Mouse (Mus musculus): Measurements from ENCODE around the gene Dazap1. TPM values are rescaled to one million over a fixed set of nuclear protein-coding genes. Genes with fewer than 3 reads are reported as not detected.

Gene Dazap1
- polyA plus RNA-seq, 1 experiment from 2014 or later: 42.3 TPM

DNA sequence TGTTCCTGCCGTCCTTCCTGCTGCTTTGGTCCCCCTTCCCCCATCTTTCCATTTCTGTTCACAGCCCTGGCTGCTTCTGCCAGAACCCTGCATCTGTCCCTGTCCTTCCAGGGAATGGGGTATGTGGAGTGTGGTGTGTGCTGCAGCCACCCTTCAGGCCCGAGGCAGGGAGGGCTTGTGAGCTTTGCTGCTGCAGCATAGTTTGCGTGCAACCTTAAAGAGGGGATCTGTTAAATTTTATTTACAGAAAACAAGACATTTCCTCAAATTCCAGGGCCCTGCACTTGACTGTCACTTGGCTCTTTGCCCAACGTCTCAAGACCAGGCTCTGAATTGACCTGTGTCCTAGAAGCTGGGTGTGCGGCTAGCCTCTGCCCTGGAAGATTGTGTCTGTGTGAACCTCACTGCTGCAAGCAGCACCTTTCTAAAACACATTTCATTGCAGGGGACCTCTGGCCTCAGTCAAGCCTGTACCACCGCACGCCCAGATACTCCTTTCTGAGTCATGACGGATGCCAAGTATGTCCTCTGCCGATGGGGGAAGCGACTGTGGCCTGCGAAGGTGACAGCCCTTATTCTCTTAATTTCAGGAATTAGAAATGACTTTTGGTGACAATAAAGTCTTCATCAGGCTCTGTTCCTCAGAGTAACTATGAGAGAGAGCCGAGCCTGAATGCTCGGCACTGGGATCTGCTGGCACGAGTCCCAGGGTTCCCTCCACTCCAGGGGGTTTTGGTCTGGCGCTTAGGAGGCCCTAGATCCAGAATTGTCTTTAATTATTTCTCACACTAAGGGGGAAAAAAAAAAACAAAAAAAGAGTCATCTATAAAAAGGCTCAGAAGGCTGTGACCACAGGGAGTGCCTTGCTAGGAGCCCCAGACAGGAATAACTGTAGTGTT is 33.2 kb upstream of the Dazap1 start:
- DNase-seq (ENCODE audit: low spot score): peak; percentile 65
- WGBS: 44% methylated on average over 15 of the region's 15 CpGs
- peaks cover 29% of the 10 kb centered on the region for H3K4me1 ChIP-seq (ENCODE audit: control insufficient read depth, insufficient read depth, low read length)

DNA sequence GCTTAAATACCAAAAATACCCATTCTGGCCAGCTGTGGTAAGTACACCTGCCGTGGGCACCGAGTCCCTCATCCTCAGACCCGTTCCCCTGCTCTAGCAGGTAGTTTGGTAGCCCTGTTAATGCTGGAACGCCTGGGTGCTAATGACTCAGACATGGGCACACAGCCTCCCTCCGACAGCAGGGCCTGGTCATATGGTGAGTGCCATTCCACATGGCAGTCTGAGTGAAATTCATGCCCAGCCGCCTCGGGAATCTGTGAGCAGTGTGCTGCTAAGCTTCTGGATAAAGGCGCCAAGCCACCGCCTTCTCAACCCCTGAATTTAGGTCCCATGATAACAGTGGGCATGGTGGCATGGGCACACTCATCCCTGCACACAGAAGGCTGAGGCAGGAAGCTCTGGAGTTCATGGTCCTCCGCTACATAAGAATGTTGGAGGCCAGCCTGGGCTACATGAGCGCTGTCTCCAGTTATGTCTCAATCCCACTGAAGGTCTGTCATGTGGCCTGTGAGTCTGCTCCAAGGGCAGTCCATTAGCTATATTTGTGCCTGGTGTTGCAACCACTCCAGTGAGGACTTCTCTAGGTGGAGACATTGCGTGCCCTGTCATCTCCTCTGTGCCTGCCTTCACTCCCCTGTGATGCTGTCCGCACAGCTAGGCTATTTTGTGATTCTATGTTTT is 25.0 kb upstream of the Dazap1 start:
- WGBS: 95% methylated on average over 13 of the region's 13 CpGs
- Histone ChIP-seq H3K9me3 (ENCODE audit: control insufficient read depth, low read length) (no peaks in the 10 kb centered on the region), H3K36me3 (ENCODE audit: control insufficient read depth, insufficient read depth, low read length) (peaks cover 100% of the 10 kb centered on the region), H3K9ac (ENCODE audit: low read depth, low read length) (no peak overlapping the region), H3K27ac (replicated peaks; ENCODE audit: low read depth, low read length) (no peak overlapping the region), H3K4me3 (ENCODE audit: low read depth, low read length) (no peak overlapping the region), H3K4me2 (ENCODE audit: low read depth, low read length) (no peak overlapping the region), H3K27me3 (replicated peaks; ENCODE audit: control insufficient read depth, insufficient read depth, low read length) (no peaks in the 10 kb centered on the region), H3K4me1 (ENCODE audit: control insufficient read depth, insufficient read depth, low read length) (no peaks in the 10 kb centered on the region)
- no peak for DNase-seq (ENCODE audit: low spot score)
- ATAC-seq (ENCODE audit: low read depth): no peak

More for the DNA sequence above, 33.2 kb upstream of the Dazap1 start:
- peak overlapping the region; percentile 96 for H3K4me2 ChIP-seq (ENCODE audit: low read depth, low read length)
- H3K9ac ChIP-seq (ENCODE audit: low read depth, low read length): peak overlapping the region; percentile 93
- no peaks in the 10 kb centered on the region for H3K27me3 ChIP-seq (replicated peaks; ENCODE audit: control insufficient read depth, insufficient read depth, low read length)
- peak overlapping the region; percentile 86 for H3K4me3 ChIP-seq (ENCODE audit: low read depth, low read length)
- no peak for ATAC-seq (ENCODE audit: low read depth)
- no peaks in the 10 kb centered on the region for H3K9me3 ChIP-seq (ENCODE audit: control insufficient read depth, low read length)
- peak overlapping the region; percentile 94 for H3K27ac ChIP-seq (replicated peaks; ENCODE audit: low read depth, low read length)
- peaks cover 42% of the 10 kb centered on the region for H3K36me3 ChIP-seq (ENCODE audit: control insufficient read depth, insufficient read depth, low read length)

DNA sequence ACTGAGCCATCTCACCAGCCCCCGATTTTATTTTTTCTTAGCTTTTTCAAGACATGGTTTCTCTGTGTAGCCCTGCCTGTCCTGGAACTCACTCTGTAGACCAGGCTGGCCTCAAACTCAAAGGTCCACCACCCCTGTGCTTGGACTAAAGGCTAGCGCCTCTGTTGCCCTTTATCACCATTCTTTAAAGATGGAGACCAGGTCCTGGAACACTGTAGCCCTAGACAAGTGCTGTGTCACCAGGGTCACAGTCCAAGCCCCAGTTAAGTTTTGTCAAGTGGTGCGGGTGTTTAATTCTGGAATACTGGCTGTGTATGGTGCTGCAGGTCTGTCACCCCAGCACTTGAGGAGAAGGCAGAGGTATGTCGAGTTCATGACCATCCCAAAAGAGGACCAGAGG is 24.3 kb upstream of the Dazap1 start:
- Histone ChIP-seq H3K4me3 (ENCODE audit: low read depth, low read length) (no peak overlapping the region), H3K9me3 (ENCODE audit: control insufficient read depth, low read length) (no peaks in the 10 kb centered on the region), H3K27ac (replicated peaks; ENCODE audit: low read depth, low read length) (no peak overlapping the region), H3K9ac (ENCODE audit: low read depth, low read length) (no peak overlapping the region), H3K4me1 (ENCODE audit: control insufficient read depth, insufficient read depth, low read length) (no peaks in the 10 kb centered on the region), H3K27me3 (replicated peaks; ENCODE audit: control insufficient read depth, insufficient read depth, low read length) (no peaks in the 10 kb centered on the region), H3K36me3 (ENCODE audit: control insufficient read depth, insufficient read depth, low read length) (peaks cover 100% of the 10 kb centered on the region), H3K4me2 (ENCODE audit: low read depth, low read length) (no peak overlapping the region)
- WGBS: 86% methylated on average over 4 of the region's 4 CpGs
- ATAC-seq (ENCODE audit: low read depth): no peak
- DNase-seq (ENCODE audit: low spot score): no peak

DNA sequence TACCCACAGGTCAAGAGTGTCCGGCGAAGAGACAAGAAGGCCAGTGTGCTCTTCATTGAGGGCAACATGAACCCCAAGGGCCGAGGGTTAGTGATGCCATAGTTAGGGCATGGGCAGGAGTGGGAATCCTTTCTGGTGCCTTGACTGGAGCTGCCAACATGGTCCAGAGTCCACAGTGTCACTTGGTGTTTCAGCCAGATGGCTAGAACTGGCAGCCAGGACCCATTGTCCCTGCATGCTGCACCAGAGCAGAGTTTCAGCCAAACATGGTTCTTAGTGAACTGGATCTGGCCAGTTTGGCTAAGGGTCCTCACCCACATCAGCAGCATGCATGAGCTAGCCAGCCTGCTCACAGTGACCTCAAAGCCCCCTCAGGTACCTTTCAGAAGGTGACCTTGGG is 23.0 kb upstream of the Dazap1 start:
- no peak overlapping the region for H3K9ac ChIP-seq (ENCODE audit: low read depth, low read length)
- H3K27me3 ChIP-seq (replicated peaks; ENCODE audit: control insufficient read depth, insufficient read depth, low read length): no peaks in the 10 kb centered on the region
- ATAC-seq (ENCODE audit: low read depth): no peak
- no peaks in the 10 kb centered on the region for H3K9me3 ChIP-seq (ENCODE audit: control insufficient read depth, low read length)
- H3K4me1 ChIP-seq (ENCODE audit: control insufficient read depth, insufficient read depth, low read length): no peaks in the 10 kb centered on the region
- peaks cover 100% of the 10 kb centered on the region for H3K36me3 ChIP-seq (ENCODE audit: control insufficient read depth, insufficient read depth, low read length)
- DNase-seq (ENCODE audit: low spot score): no peak
- no peak overlapping the region for H3K4me2 ChIP-seq (ENCODE audit: low read depth, low read length)
- H3K27ac ChIP-seq (replicated peaks; ENCODE audit: low read depth, low read length): no peak overlapping the region
- no peak overlapping the region for H3K4me3 ChIP-seq (ENCODE audit: low read depth, low read length)
- WGBS: 95% methylated on average over 3 of the region's 3 CpGs

DNA sequence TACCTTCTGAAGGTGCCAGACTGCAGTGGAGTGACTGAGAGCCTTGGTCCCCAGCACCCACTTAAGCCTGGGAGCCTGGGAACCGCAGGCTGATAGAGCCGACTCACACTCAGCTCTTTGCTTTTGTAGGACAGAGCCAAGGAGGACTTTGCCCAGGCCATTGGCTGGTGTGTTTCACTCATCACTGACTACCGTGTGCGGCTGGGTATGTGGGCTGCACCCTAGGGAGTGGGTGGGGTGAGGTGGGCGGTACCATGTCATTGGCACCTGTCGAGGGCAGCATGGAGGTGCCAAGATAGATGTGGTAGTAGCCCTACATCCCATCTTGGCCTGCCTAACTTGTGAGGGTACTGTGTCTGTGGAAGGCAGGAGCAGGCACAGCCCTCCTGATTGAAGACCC is 21.5 kb upstream of the Dazap1 start:
- Histone ChIP-seq H3K27ac (replicated peaks; ENCODE audit: low read depth, low read length) (no peak overlapping the region), H3K4me3 (ENCODE audit: low read depth, low read length) (no peak overlapping the region), H3K4me1 (ENCODE audit: control insufficient read depth, insufficient read depth, low read length) (no peaks in the 10 kb centered on the region), H3K4me2 (ENCODE audit: low read depth, low read length) (no peak overlapping the region), H3K36me3 (ENCODE audit: control insufficient read depth, insufficient read depth, low read length) (peaks cover 99% of the 10 kb centered on the region), H3K9ac (ENCODE audit: low read depth, low read length) (no peak overlapping the region), H3K27me3 (replicated peaks; ENCODE audit: control insufficient read depth, insufficient read depth, low read length) (no peaks in the 10 kb centered on the region), H3K9me3 (ENCODE audit: control insufficient read depth, low read length) (no peaks in the 10 kb centered on the region)
- 83% methylated on average over 6 of the region's 6 CpGs for WGBS
- ATAC-seq (ENCODE audit: low read depth): no peak
- DNase-seq (ENCODE audit: low spot score): no peak

DNA sequence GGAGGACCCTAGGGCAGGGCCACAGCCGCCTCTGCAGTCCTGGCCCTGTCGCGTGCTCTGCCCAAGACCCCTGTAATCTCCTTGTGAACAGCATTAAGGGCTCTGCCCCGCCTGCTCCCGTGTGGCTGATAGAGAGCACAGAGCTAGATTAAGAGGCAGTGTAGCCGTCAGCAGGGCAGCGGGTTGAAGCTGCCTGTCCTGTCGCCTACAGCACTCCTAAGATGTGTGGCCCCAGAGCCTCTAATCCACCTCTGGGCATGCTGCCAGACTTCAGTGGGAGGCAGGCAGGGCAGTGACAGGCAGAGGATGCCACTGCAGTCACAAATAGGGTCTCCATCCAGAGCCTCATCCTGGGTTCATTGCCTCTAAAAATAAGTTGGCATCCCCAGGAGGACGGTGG is 19.2 kb upstream of the Dazap1 start:
- Histone ChIP-seq H3K36me3 (ENCODE audit: control insufficient read depth, insufficient read depth, low read length) (peaks cover 76% of the 10 kb centered on the region), H3K27me3 (replicated peaks; ENCODE audit: control insufficient read depth, insufficient read depth, low read length) (no peaks in the 10 kb centered on the region), H3K4me1 (ENCODE audit: control insufficient read depth, insufficient read depth, low read length) (peaks cover 3% of the 10 kb centered on the region; the same call in 1 of the 2 replicates), H3K9ac (ENCODE audit: low read depth, low read length) (no peak overlapping the region), H3K4me3 (ENCODE audit: low read depth, low read length) (no peak overlapping the region), H3K4me2 (ENCODE audit: low read depth, low read length) (no peak overlapping the region), H3K27ac (replicated peaks; ENCODE audit: low read depth, low read length) (no peak overlapping the region), H3K9me3 (ENCODE audit: control insufficient read depth, low read length) (no peaks in the 10 kb centered on the region)
- WGBS: 70% methylated on average over 6 of the region's 9 CpGs
- DNase-seq (ENCODE audit: low spot score) (no peak), ATAC-seq (ENCODE audit: low read depth) (0 out of 2 replicates have a peak, but pooled peaks have one; percentile 5)

DNA sequence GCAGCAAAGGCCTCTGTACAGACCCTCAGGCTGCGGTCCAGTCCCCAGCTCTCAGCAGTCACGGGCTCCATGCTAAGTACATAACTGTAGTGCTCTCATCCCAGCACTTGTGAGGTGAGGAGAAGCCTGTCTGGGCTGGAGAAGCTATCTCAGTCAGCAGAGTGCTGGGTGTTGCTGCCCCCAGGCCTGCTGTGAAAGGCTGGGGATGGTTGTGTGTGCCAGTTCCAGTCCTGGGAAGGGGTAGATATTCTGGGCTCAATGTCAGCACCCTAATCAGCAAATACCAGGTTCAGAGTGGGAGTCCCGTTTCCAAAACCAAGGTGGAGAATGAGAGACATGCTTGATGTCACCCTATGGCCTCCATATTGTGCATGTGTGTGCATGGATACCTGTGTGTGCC is 18.7 kb upstream of the Dazap1 start:
- H3K9me3 ChIP-seq (ENCODE audit: control insufficient read depth, low read length): no peaks in the 10 kb centered on the region
- WGBS: 95% methylated on average over 3 of the region's 3 CpGs
- no peak for ATAC-seq (ENCODE audit: low read depth)
- no peak overlapping the region for H3K4me3 ChIP-seq (ENCODE audit: low read depth, low read length)
- H3K27me3 ChIP-seq (replicated peaks; ENCODE audit: control insufficient read depth, insufficient read depth, low read length): no peaks in the 10 kb centered on the region
- H3K4me1 ChIP-seq (ENCODE audit: control insufficient read depth, insufficient read depth, low read length): peaks cover 3% of the 10 kb centered on the region; the same call in 1 of the 2 replicates
- no peak for DNase-seq (ENCODE audit: low spot score)
- no peak overlapping the region for H3K9ac ChIP-seq (ENCODE audit: low read depth, low read length)
- H3K27ac ChIP-seq (replicated peaks; ENCODE audit: low read depth, low read length): no peak overlapping the region
- no peak overlapping the region for H3K4me2 ChIP-seq (ENCODE audit: low read depth, low read length)
- peaks cover 71% of the 10 kb centered on the region for H3K36me3 ChIP-seq (ENCODE audit: control insufficient read depth, insufficient read depth, low read length)

DNA sequence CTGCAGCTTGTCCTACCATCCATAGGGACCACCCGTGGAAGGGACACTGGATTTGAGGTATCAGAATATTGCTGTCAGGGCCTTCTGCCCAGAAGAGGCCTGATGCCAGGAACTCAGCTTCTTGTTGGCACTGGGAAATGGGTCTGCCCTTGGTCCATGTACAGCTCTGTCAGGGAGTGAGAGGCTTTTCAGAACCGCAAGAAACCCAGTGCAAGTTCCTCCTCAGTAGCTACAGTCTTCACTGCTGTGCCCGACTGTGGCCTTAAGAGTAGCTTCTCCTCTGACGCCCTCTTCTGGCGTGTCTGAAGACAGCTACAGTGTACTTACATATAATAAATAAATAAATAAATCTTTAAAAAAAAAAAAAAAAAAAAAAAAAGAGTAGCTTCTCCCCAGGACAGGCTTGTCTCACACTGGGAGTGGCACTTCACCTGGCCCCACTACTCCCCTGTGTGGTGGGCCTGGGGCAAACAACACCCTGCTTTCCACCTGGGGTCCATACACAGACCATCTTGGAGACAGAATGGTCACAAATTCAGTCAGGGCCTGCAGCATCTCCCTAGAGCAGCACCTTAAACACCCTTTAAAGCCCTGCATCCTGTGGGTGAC is 16.4 kb upstream of the Dazap1 start:
- WGBS: 38% methylated on average over 5 of the region's 5 CpGs
- Histone ChIP-seq H3K4me2 (ENCODE audit: low read depth, low read length) (no peak overlapping the region), H3K27ac (replicated peaks; ENCODE audit: low read depth, low read length) (no peak overlapping the region)

More for the DNA sequence above, 16.4 kb upstream of the Dazap1 start:
- H3K27me3 ChIP-seq (replicated peaks; ENCODE audit: control insufficient read depth, insufficient read depth, low read length): no peaks in the 10 kb centered on the region
- ATAC-seq (ENCODE audit: low read depth): no peak
- H3K36me3 ChIP-seq (ENCODE audit: control insufficient read depth, insufficient read depth, low read length): peaks cover 48% of the 10 kb centered on the region
- peak; percentile 77 for DNase-seq (ENCODE audit: low spot score)
- no peaks in the 10 kb centered on the region for H3K9me3 ChIP-seq (ENCODE audit: control insufficient read depth, low read length)
- no peak overlapping the region for H3K4me3 ChIP-seq (ENCODE audit: low read depth, low read length)
- H3K4me1 ChIP-seq (ENCODE audit: control insufficient read depth, insufficient read depth, low read length): peaks cover 3% of the 10 kb centered on the region; the same call in 1 of the 2 replicates
- H3K9ac ChIP-seq (ENCODE audit: low read depth, low read length): no peak overlapping the region

All from embryonic facial prominence, embryonic 14.5 days (tissue).